Mouse (Mus musculus) MEL (cell line): ENCODE measurements around the gene Gm49322. TPM values are rescaled to one million over a fixed set of nuclear protein-coding genes. Genes with fewer than 3 reads are reported as not detected.

ENCODE experiments used
- DNase-seq: peaks from one replicate; pipeline ENCODE4 v3.0.0; 2011; ENCODE audit warnings: low read depth, low spot score
- H3K27ac ChIP-seq: 2 replicates; pipeline ENCODE4 v1.5.1; 2012; ENCODE audit warnings: low read depth, mild to moderate bottlenecking, control low read depth, low read length, moderate library complexity; ENCODE audit not compliant: control insufficient read depth
- H3K27me3 ChIP-seq, 2 experiments: fragments of 150-350 bp in 1 of 2; sonication (generic) in 1 of 2; 2 replicates each; pipeline ENCODE4 v1.6.1; 2012; ENCODE audit warnings: low read length in 2 of 2, mild to moderate bottlenecking in 2 of 2, improper control_type of control experiment in 1 of 2, moderate library complexity in 1 of 2; ENCODE audit not compliant: insufficient read depth in 2 of 2, control insufficient read depth in 1 of 2
- H3K36me3 ChIP-seq, 2 experiments: 2 replicates each; pipeline ENCODE4 v1.6.1; 2012 to 2014; ENCODE audit warnings: low read length in 2 of 2, improper control_type of control experiment in 1 of 2, inconsistent platforms in 1 of 2, mild to moderate bottlenecking in 1 of 2; ENCODE audit not compliant: insufficient read depth in 2 of 2, control insufficient read depth in 1 of 2
- H3K4me1 ChIP-seq, 2 experiments: fragments of 150-350 bp in 1 of 2; sonication (generic) in 1 of 2; 2 replicates each; pipeline ENCODE4 v1.6.1; 2012; ENCODE audit warnings: low read length in 2 of 2, improper control_type of control experiment in 1 of 2, mild to moderate bottlenecking in 1 of 2; ENCODE audit not compliant: insufficient read depth in 2 of 2, control insufficient read depth in 1 of 2
- H3K4me3 ChIP-seq, 2 experiments: fragments of 150-350 bp in 1 of 2; sonication (generic) in 1 of 2; 2 replicates each; pipeline ENCODE4 v1.5.1; 2012; ENCODE audit warnings: low read depth in 2 of 2, low read length in 2 of 2, mild to moderate bottlenecking in 2 of 2, moderate library complexity in 2 of 2, control low read depth in 1 of 2, improper control_type of control experiment in 1 of 2; ENCODE audit not compliant: control insufficient read depth in 1 of 2, insufficient read depth in 1 of 2
- H3K79me2 ChIP-seq: 2 replicates; pipeline ENCODE4 v1.6.1; 2012; ENCODE audit warnings: mild to moderate bottlenecking, low read length, moderate library complexity; ENCODE audit not compliant: control insufficient read depth, poor library complexity, insufficient read depth
- H3K9ac ChIP-seq: 2 replicates; pipeline ENCODE4 v1.6.1; 2012; ENCODE audit warnings: low read depth, mild to moderate bottlenecking, control low read depth, low read length, moderate library complexity; ENCODE audit not compliant: control insufficient read depth, poor library complexity, severe bottlenecking
- H3K9me3 ChIP-seq: fragments of 150-350 bp; sonication (generic); replicated peaks from 2 replicates; pipeline ENCODE4 v1.6.1; 2012; ENCODE audit warnings: mild to moderate bottlenecking, low read length, improper control_type of control experiment, moderate library complexity; ENCODE audit not compliant: insufficient read depth
- BHLHE40 ChIP-seq: IDR thresholded peaks from 2 replicates; pipeline ENCODE4 v1.6.1; 2012; ENCODE audit warnings: low read depth, mild to moderate bottlenecking, inconsistent platforms, low read length, improper control_type of control experiment, borderline replicate concordance
- CHD2 ChIP-seq: IDR thresholded peaks from 2 replicates; pipeline ENCODE4 v1.6.1; 2011; ENCODE audit warnings: low read length, improper control_type of control experiment
- CTCF ChIP-seq, 3 experiments: IDR thresholded peaks in 2 of 3; conservative IDR thresholded peaks in 1 of 3; 2 replicates each; pipeline ENCODE4 v1.5.1; 2011 to 2012; ENCODE audit warnings: low read length in 3 of 3, low read depth in 2 of 3, mild to moderate bottlenecking in 2 of 3, improper control_type of control experiment in 1 of 3, inconsistent platforms in 1 of 3, mixed read lengths in 1 of 3, moderate library complexity in 1 of 3; ENCODE audit not compliant: control insufficient read depth in 1 of 3, insufficient read depth in 1 of 3, poor library complexity in 1 of 3, severe bottlenecking in 1 of 3
- E2F4 ChIP-seq: IDR thresholded peaks from 2 replicates; pipeline ENCODE4 v1.6.1; 2011; ENCODE audit warnings: low read depth, low read length, improper control_type of control experiment, borderline replicate concordance
- ETS1 ChIP-seq: IDR thresholded peaks from 2 replicates; pipeline ENCODE4 v1.6.1; 2012; ENCODE audit warnings: low read depth, mild to moderate bottlenecking, inconsistent platforms, low read length, improper control_type of control experiment, moderate library complexity
- GATA1 ChIP-seq: IDR thresholded peaks from 2 replicates; pipeline ENCODE4 v1.6.1; 2011; ENCODE audit warnings: low read depth, low read length, improper control_type of control experiment
- HCFC1 ChIP-seq: IDR thresholded peaks from 2 replicates; pipeline ENCODE4 v1.6.1; 2012; ENCODE audit warnings: low read depth, mild to moderate bottlenecking, inconsistent platforms, low read length, improper control_type of control experiment, moderate library complexity
- KAT2A ChIP-seq: conservative IDR thresholded peaks from 2 replicates; pipeline ENCODE4 v1.6.1; 2012; ENCODE audit warnings: low read depth, low read length, improper control_type of control experiment, inconsistent platforms
- MAFK ChIP-seq: IDR thresholded peaks from 2 replicates; pipeline ENCODE4 v1.6.1; 2011; ENCODE audit warnings: low read depth, mild to moderate bottlenecking, low read length, improper control_type of control experiment, borderline replicate concordance
- MAX ChIP-seq: IDR thresholded peaks from 2 replicates; pipeline ENCODE4 v1.6.1; 2011; ENCODE audit warnings: low read length, improper control_type of control experiment
- MAZ ChIP-seq: IDR thresholded peaks from 2 replicates; pipeline ENCODE4 v1.6.1; 2012; ENCODE audit warnings: low read depth, mild to moderate bottlenecking, inconsistent platforms, low read length, improper control_type of control experiment
- MXI1 ChIP-seq: IDR thresholded peaks from 2 replicates; pipeline ENCODE4 v1.6.1; 2011; ENCODE audit warnings: mild to moderate bottlenecking, low read depth, low read length, improper control_type of control experiment
- POLR2A ChIP-seq, 2 experiments: IDR thresholded peaks; 2 replicates each; pipeline ENCODE4 v1.6.1; 2011 to 2012; ENCODE audit warnings: low read length in 2 of 2, mild to moderate bottlenecking in 2 of 2, control low read depth in 1 of 2, improper control_type of control experiment in 1 of 2, low read depth in 1 of 2, moderate library complexity in 1 of 2; ENCODE audit not compliant: control insufficient read depth in 1 of 2, insufficient read depth in 1 of 2, poor library complexity in 1 of 2
- POLR2AphosphoS2 ChIP-seq: IDR thresholded peaks from 2 replicates; pipeline ENCODE4 v1.6.1; 2011; ENCODE audit warnings: low read length, improper control_type of control experiment
- POLR2AphosphoS5 ChIP-seq: IDR thresholded peaks from 2 replicates; pipeline ENCODE4 v1.6.1; 2012; ENCODE audit warnings: low read depth, borderline replicate concordance, mild to moderate bottlenecking, inconsistent platforms, low read length, moderate library complexity, mixed read lengths
- RCOR1 ChIP-seq: IDR thresholded peaks from 2 replicates; pipeline ENCODE4 v1.6.1; 2012; ENCODE audit warnings: low read depth, mild to moderate bottlenecking, inconsistent platforms, low read length, improper control_type of control experiment
- SIN3A ChIP-seq: IDR thresholded peaks from 2 replicates; pipeline ENCODE4 v1.6.1; 2012; ENCODE audit warnings: low read length, improper control_type of control experiment, inconsistent platforms
- SMC3 ChIP-seq: IDR thresholded peaks from 2 replicates; pipeline ENCODE4 v1.6.1; 2011; ENCODE audit warnings: low read depth, low read length, improper control_type of control experiment
- UBTF ChIP-seq: IDR thresholded peaks from 2 replicates; pipeline ENCODE4 v1.6.1; 2012; ENCODE audit warnings: low read depth, mild to moderate bottlenecking, inconsistent platforms, low read length, improper control_type of control experiment, moderate library complexity, borderline replicate concordance; ENCODE audit not compliant: insufficient read depth
- USF1 ChIP-seq: IDR thresholded peaks from 2 replicates; pipeline ENCODE4 v1.6.1; 2014; ENCODE audit warnings: low read depth, mild to moderate bottlenecking, inconsistent platforms, low read length, improper control_type of control experiment, moderate library complexity
- USF2 ChIP-seq, 2 experiments: IDR thresholded peaks; 2 replicates each; pipeline ENCODE4 v1.6.1; 2011 to 2012; ENCODE audit warnings: improper control_type of control experiment in 2 of 2, low read length in 2 of 2, borderline replicate concordance in 1 of 2, inconsistent platforms in 1 of 2, low read depth in 1 of 2, mild to moderate bottlenecking in 1 of 2; ENCODE audit not compliant: insufficient read depth in 1 of 2
- ZC3H11A ChIP-seq: IDR thresholded peaks from 2 replicates; pipeline ENCODE4 v1.6.1; 2012; ENCODE audit warnings: low read depth, mild to moderate bottlenecking, inconsistent platforms, low read length, improper control_type of control experiment
- ZKSCAN1 ChIP-seq: IDR thresholded peaks from 2 replicates; pipeline ENCODE4 v1.6.1; 2012; ENCODE audit warnings: low read depth, mild to moderate bottlenecking, inconsistent platforms, low read length, improper control_type of control experiment, moderate library complexity
- polyA plus RNA-seq, 2 experiments: library from polyadenylated mRNA; stranded (reverse) in 1 of 2; unstranded in 1 of 2; fragments of >175 nt in 1 of 2; fragments of >200 nt in 1 of 2; gene quantifications; 2 replicates each; pipeline versions ENCODE4 v1.2.1 to v1.2.4; 2012; ENCODE audit warnings: low replicate concordance in 2 of 2, low read depth in 1 of 2; ENCODE audit not compliant: insufficient read length in 2 of 2, insufficient read depth in 1 of 2, missing spikeins in 1 of 2
- total RNA-seq: library from RNA; depleted of rRNA; stranded (reverse); fragments of 300-350 nt; gene quantifications from 2 replicates; pipeline ENCODE4 v1.2.3, GENCODE M21; 2012

Gene Gm49322
- total and polyA plus RNA-seq, 3 experiments: 1.8 to 2.1 TPM; not detected in 1

DNA sequence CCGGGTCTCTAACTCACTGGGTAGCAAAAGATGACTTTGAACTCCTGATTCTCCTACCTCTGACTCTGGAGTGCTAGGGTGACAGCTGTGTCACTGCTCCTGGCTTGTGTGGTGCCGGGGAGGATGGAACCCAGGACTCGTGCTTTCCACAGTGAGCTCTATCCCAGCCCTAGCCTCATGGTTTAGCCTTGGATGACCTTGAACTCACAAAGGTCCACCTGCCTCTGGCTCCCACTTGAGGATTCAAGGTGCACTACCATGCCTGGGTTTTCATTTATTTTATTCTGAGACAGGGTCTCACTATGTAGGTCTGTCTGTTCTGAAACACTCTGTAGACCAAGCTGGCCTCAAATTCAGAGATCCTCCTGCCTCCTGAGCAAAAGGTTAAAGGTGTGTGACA lies 8.0 kb downstream of the Gm49322 start:
- H3K27me3 ChIP-seq: no peaks in the 10 kb centered on the region
- TF ChIP-seq USF1 (no peak), E2F4 (no peak), KAT2A (no peak), ZC3H11A (no peak), HCFC1 (no peak), SMC3 (no peak), POLR2AphosphoS2 (no peak), RCOR1 (no peak), UBTF (no peak), MXI1 (no peak), BHLHE40 (no peak), CTCF (IDR thresholded peaks at IDR 0.05 in 2 of 3, conservative IDR thresholded peaks at IDR 0.05 in 1 of 3; ENCODE audit: control insufficient read depth in 1 of 3, insufficient read depth in 1 of 3, low read depth in 2 of 3, low read length in 3 of 3, poor library complexity in 1 of 3, severe bottlenecking in 1 of 3) (no peak)
- peaks cover 0 to 2% of the 10 kb centered on the region in 2 experiments; a peak in 1 of 4 replicates for H3K36me3 ChIP-seq
- no peak overlapping the region for H3K9ac ChIP-seq
- no peaks in the 10 kb centered on the region for H3K4me1 ChIP-seq
- DNase-seq: no peak
- no peaks in the 10 kb centered on the region for H3K79me2 ChIP-seq
- H3K4me3 ChIP-seq: no peak overlapping the region
- H3K9me3 ChIP-seq: no peaks in the 10 kb centered on the region
- H3K27ac ChIP-seq: no peak overlapping the region

DNA sequence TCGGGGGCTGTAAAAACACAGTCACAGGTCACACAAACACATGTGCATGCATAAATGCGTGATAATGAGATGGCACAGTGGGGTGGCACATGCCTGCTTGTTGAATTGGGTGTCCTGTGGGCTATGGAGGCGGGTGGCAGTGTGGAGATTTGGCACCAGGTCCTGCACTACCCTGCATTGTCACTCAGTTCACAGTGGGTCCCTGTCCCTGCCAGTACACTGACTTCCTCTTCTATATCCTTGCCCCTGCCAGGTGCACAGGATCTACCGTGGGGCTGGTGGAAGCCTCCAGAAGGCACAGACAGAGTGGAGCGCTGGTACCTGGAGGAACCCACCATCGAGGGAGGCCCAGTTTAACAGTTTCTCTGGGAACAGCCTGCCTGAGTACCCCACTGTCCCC lies 8.5 kb downstream of the Gm49322 start:
- Histone ChIP-seq H3K27me3 (no peaks in the 10 kb centered on the region), H3K4me1 (no peaks in the 10 kb centered on the region), H3K4me3 (no peak overlapping the region), H3K27ac (no peak overlapping the region), H3K79me2 (no peaks in the 10 kb centered on the region), H3K9ac (no peak overlapping the region), H3K9me3 (no peaks in the 10 kb centered on the region), H3K36me3 (peaks cover 0 to 2% of the 10 kb centered on the region in 2 experiments; a peak in 1 of 4 replicates)
- TF ChIP-seq MAZ (no peak), E2F4 (no peak), POLR2AphosphoS5 (no peak), ZKSCAN1 (no peak), MAX (no peak), CHD2 (no peak), POLR2A (IDR thresholded peaks at IDR 0.05; ENCODE audit: control insufficient read depth in 1 of 2, insufficient read depth in 1 of 2, low read depth in 1 of 2, low read length in 2 of 2, poor library complexity in 1 of 2) (no peak), GATA1 (no peak), SIN3A (no peak), USF2 (IDR thresholded peaks at IDR 0.05; ENCODE audit: borderline replicate concordance in 1 of 2, insufficient read depth in 1 of 2, low read depth in 1 of 2, low read length in 2 of 2) (no peak), ETS1 (no peak), MAFK (no peak)
- no peak for DNase-seq
